7 mouse cellular contexts compared by ENCODE assay signal in genomic region chr4:155246691-155247105, GRCm38 (mm10). TPM values are rescaled to one million over a fixed set of nuclear protein-coding genes. Genes with fewer than 3 reads are reported as not detected.
DNase-seq lines count a peak whose midpoint lies in the region; ATAC-seq lines count a peak whose summit lies in the region.

No protein-coding gene starts in this region.

- H3K4me2 ChIP-seq in forebrain, embryonic 16.5 days (ENCODE audit: low read length) = no peak overlapping the region; the same call in 1 of the 2 replicates
- no peak overlapping the region for H3K4me2 ChIP-seq in kidney, embryonic 15.5 days
- no peak overlapping the region for H3K4me2 ChIP-seq in limb, embryonic 11.5 days (ENCODE audit: low read depth, severe bottlenecking)

- peaks cover 34% of the 10 kb centered on the region for H3K4me1 ChIP-seq in forebrain, embryonic 16.5 days (replicated peaks; ENCODE audit: control insufficient read depth, insufficient read depth, low read length)
- H3K4me1 ChIP-seq in kidney, embryonic 15.5 days = peaks cover 48% of the 10 kb centered on the region
- H3K4me1 ChIP-seq in limb, embryonic 11.5 days (ENCODE audit: control insufficient read depth, insufficient read depth, low read length) = peaks cover 19% of the 10 kb centered on the region

- peak; percentile 61 for ATAC-seq in forebrain, embryonic 16.5 days
- no peak for ATAC-seq in kidney, embryonic 15.5 days (replicated peaks; ENCODE audit: low FRiP score)
- no peak for ATAC-seq in limb, embryonic 11.5 days (ENCODE audit: insufficient number of reproducible peaks, low FRiP score, low TSS enrichment, low read depth)

- H3K36me3 ChIP-seq in forebrain, embryonic 16.5 days (ENCODE audit: control insufficient read depth, insufficient read depth) = no peaks in the 10 kb centered on the region
- H3K36me3 ChIP-seq in kidney, embryonic 15.5 days = no peaks in the 10 kb centered on the region
- H3K36me3 ChIP-seq in limb, embryonic 11.5 days (ENCODE audit: control insufficient read depth, insufficient read depth, low read length) = no peaks in the 10 kb centered on the region

- H3K27ac ChIP-seq in forebrain, embryonic 16.5 days (ENCODE audit: low read length) = peak overlapping the region; percentile 39
- H3K27ac ChIP-seq in kidney, embryonic 15.5 days = peak overlapping the region; percentile 19
- H3K27ac ChIP-seq in limb, embryonic 11.5 days (replicated peaks; ENCODE audit: low read depth, low read length) = no peak overlapping the region

- H3K27me3 ChIP-seq in forebrain, embryonic 16.5 days (replicated peaks; ENCODE audit: control insufficient read depth, insufficient read depth, low read length) = no peaks in the 10 kb centered on the region
- H3K27me3 ChIP-seq in kidney, embryonic 15.5 days = 0 out of 2 replicates have a peak, but pooled peaks cover 1% of the 10 kb centered on the region
- H3K27me3 ChIP-seq in limb, embryonic 11.5 days (ENCODE audit: control insufficient read depth, insufficient read depth, low read length) = no peaks in the 10 kb centered on the region

- H3K9ac ChIP-seq in forebrain, embryonic 16.5 days (replicated peaks; ENCODE audit: low read depth, low read length) = peak overlapping the region; percentile 41
- peak overlapping the region; percentile 24; the same call in 1 of the 2 replicates for H3K9ac ChIP-seq in kidney, embryonic 15.5 days
- peak overlapping the region; percentile 12; the same call in 1 of the 2 replicates for H3K9ac ChIP-seq in limb, embryonic 11.5 days (ENCODE audit: low read length)

- peak; percentile 47 for DNase-seq in urinary bladder, postnatal 14 days (ENCODE audit: low spot score)
- DNase-seq in urinary bladder, postnatal 25 days (ENCODE audit: low spot score) = no peak
- no peak for DNase-seq in limb, embryonic 11.5 days (ENCODE audit: low spot score)
- no peak for DNase-seq in adrenal gland, adult 2 months
- no peak for DNase-seq in embryo, embryonic 11 days

- no peak overlapping the region for H3K4me3 ChIP-seq in forebrain, embryonic 16.5 days (replicated peaks; ENCODE audit: low read length)
- no peak overlapping the region for H3K4me3 ChIP-seq in kidney, embryonic 15.5 days (replicated peaks)
- no peak overlapping the region for H3K4me3 ChIP-seq in limb, embryonic 11.5 days (ENCODE audit: low read depth, low read length)

- 58% methylated on average over 12 of the region's 12 CpGs for WGBS in forebrain, embryonic 16.5 days
- 59% methylated on average over 12 of the region's 12 CpGs for WGBS in kidney, embryonic 15.5 days
- WGBS in limb, embryonic 11.5 days = 74% methylated on average over 12 of the region's 12 CpGs

- H3K9me3 ChIP-seq in forebrain, embryonic 16.5 days (ENCODE audit: control insufficient read depth, low read length) = no peaks in the 10 kb centered on the region
- H3K9me3 ChIP-seq in kidney, embryonic 15.5 days (replicated peaks) = no peaks in the 10 kb centered on the region
- no peaks in the 10 kb centered on the region for H3K9me3 ChIP-seq in limb, embryonic 11.5 days (ENCODE audit: control insufficient read depth, low read length)

RNA-seq across cellular contexts. Expression of gene Faap20, which starts 2.9 kb away (rescaled TPM):
- polyA plus RNA-seq in forebrain, embryonic 16.5 days (2015; fragmentation: Nextera tagmentation; extraction: Ambion mirVana) = 79.4 and 84.0 TPM in 2 replicates
- 66.2 and 68.8 TPM in 2 replicates for polyA plus RNA-seq in kidney, embryonic 15.5 days (2015; fragmentation: Nextera tagmentation; extraction: Ambion mirVana)
- 103 and 104 TPM in 2 replicates for polyA plus RNA-seq in limb, embryonic 11.5 days (2014; fragmentation: Nextera tagmentation; extraction: Ambion mirVana)
- 10 to 100 TPM; 40.3 to 57.3 TPM for total RNA-seq in adrenal gland, adult 2 months (2021)
- polyA plus RNA-seq in adrenal gland, adult 2 months (2012; rRNA removed) = 106 and 127 TPM in 2 replicates

RNA-seq across cellular contexts. Expression of gene Ski, which starts 24.3 kb away (rescaled TPM):
- 15.8 and 16.0 TPM in 2 replicates for polyA plus RNA-seq in forebrain, embryonic 16.5 days (2015; fragmentation: Nextera tagmentation; extraction: Ambion mirVana)
- polyA plus RNA-seq in kidney, embryonic 15.5 days (2015; fragmentation: Nextera tagmentation; extraction: Ambion mirVana) = 14.7 and 16.9 TPM in 2 replicates
- 17.7 and 17.8 TPM in 2 replicates for polyA plus RNA-seq in limb, embryonic 11.5 days (2014; fragmentation: Nextera tagmentation; extraction: Ambion mirVana)
- 10 to 100 TPM; 59.7 to 63.8 TPM for total RNA-seq in adrenal gland, adult 2 months (2021)
- 83.1 and 103 TPM in 2 replicates for polyA plus RNA-seq in adrenal gland, adult 2 months (2012; rRNA removed)
